ENCODE assay signal across 21 mouse cellular contexts in the genomic region with DNA sequence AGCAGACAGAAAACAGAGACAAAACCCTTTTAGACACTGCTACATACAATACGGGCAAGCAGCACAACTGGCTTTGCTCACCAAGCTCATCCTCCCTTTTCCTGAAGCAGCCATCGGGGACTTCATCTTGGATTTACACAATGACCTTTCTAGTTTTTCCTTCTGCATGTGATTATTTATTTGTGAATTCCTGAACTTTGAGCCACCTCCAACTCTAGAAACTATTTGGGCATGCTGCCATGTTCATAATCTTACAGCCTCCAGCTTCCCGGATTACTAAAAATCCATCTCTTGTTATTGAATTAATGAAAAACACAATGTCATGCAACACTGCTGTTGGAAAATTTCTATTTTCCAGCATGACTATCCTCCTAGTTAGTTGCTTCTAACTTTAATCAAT.
A peak's percentile ranks its signal among the peaks of the same experiment; 100 is the strongest.
DNase-seq lines count a peak whose midpoint lies in the region; ATAC-seq lines count a peak whose summit lies in the region.
"Had no signal": no experiment of that assay in that cellular context is flagged by ENCODE, and none has a peak within 500 bp of the region (broad histone marks: within the 10 kb centered on the region; RNA-seq: fewer than 3 reads in every experiment).

No protein-coding gene starts in this region.

- H3K9me3 ChIP-seq in embryonic facial prominence, embryonic 14.5 days (ENCODE audit: control insufficient read depth, low read length), result no peaks in the 10 kb centered on the region
- H3K9me3 ChIP-seq in embryonic facial prominence, embryonic 10.5 days, result no peaks in the 10 kb centered on the region
- H3K9me3 ChIP-seq in kidney, embryonic 15.5 days (replicated peaks), result no peaks in the 10 kb centered on the region
- no peaks in the 10 kb centered on the region for H3K9me3 ChIP-seq in forebrain, embryonic 13.5 days (replicated peaks)
- H3K9me3 ChIP-seq: hindbrain, embryonic 13.5 days had no signal

- WGBS in embryonic facial prominence, embryonic 14.5 days, result 50% methylated on average over 3 of the region's 3 CpGs
- WGBS in embryonic facial prominence, embryonic 10.5 days, result 90% methylated on average over 3 of the region's 3 CpGs
- 50% methylated on average over 3 of the region's 3 CpGs for WGBS in kidney, embryonic 15.5 days
- WGBS in forebrain, embryonic 13.5 days, result 83% methylated on average over 3 of the region's 3 CpGs

- H3K4me2 ChIP-seq in embryonic facial prominence, embryonic 14.5 days (ENCODE audit: low read depth, low read length), result no peak overlapping the region
- H3K4me2 ChIP-seq in kidney, embryonic 15.5 days, result no peak overlapping the region
- H3K4me2 ChIP-seq in forebrain, embryonic 13.5 days, result no peak overlapping the region
- H3K4me2 ChIP-seq: heart, embryonic 11.5 days; hindbrain, embryonic 13.5 days had no signal

- no peak overlapping the region for H3K27ac ChIP-seq in embryonic facial prominence, embryonic 14.5 days (replicated peaks; ENCODE audit: low read depth, low read length)
- no peak overlapping the region for H3K27ac ChIP-seq in embryonic facial prominence, embryonic 10.5 days (replicated peaks)
- no peak overlapping the region for H3K27ac ChIP-seq in kidney, embryonic 15.5 days
- H3K27ac ChIP-seq in forebrain, embryonic 13.5 days, result no peak overlapping the region
- H3K27ac ChIP-seq: hindbrain, embryonic 13.5 days had no signal

- no peak overlapping the region for H3K4me3 ChIP-seq in embryonic facial prominence, embryonic 14.5 days (ENCODE audit: low read depth, low read length)
- no peak overlapping the region for H3K4me3 ChIP-seq in embryonic facial prominence, embryonic 10.5 days
- no peak overlapping the region for H3K4me3 ChIP-seq in kidney, embryonic 15.5 days (replicated peaks)
- no peak overlapping the region for H3K4me3 ChIP-seq in forebrain, embryonic 13.5 days
- H3K4me3 ChIP-seq: hindbrain, embryonic 13.5 days had no signal

- ATAC-seq in embryonic facial prominence, embryonic 14.5 days (ENCODE audit: low read depth), result no peak
- no peak for ATAC-seq in kidney, embryonic 15.5 days (replicated peaks; ENCODE audit: low FRiP score)
- ATAC-seq in forebrain, embryonic 13.5 days, result no peak
- ATAC-seq: forebrain, embryonic 14.5 days; inflammation-experienced regulatory T-cells, adult 6 months; midbrain, embryonic 16.5 days had no signal

- H3K27me3 ChIP-seq in embryonic facial prominence, embryonic 14.5 days (replicated peaks; ENCODE audit: control insufficient read depth, insufficient read depth, low read length), result no peaks in the 10 kb centered on the region
- no peaks in the 10 kb centered on the region for H3K27me3 ChIP-seq in embryonic facial prominence, embryonic 10.5 days (replicated peaks; ENCODE audit: low read depth, poor library complexity, severe bottlenecking)
- H3K27me3 ChIP-seq in kidney, embryonic 15.5 days, result no peaks in the 10 kb centered on the region
- no peaks in the 10 kb centered on the region for H3K27me3 ChIP-seq in forebrain, embryonic 13.5 days
- H3K27me3 ChIP-seq: hindbrain, embryonic 13.5 days had no signal

- H3K36me3 ChIP-seq in embryonic facial prominence, embryonic 14.5 days (ENCODE audit: control insufficient read depth, insufficient read depth, low read length), result no peaks in the 10 kb centered on the region
- H3K36me3 ChIP-seq in embryonic facial prominence, embryonic 10.5 days (replicated peaks), result no peaks in the 10 kb centered on the region
- H3K36me3 ChIP-seq in kidney, embryonic 15.5 days, result no peaks in the 10 kb centered on the region
- H3K36me3 ChIP-seq in forebrain, embryonic 13.5 days (ENCODE audit: poor library complexity, severe bottlenecking), result no peaks in the 10 kb centered on the region
- H3K36me3 ChIP-seq: hindbrain, embryonic 13.5 days had no signal

- H3K9ac ChIP-seq in embryonic facial prominence, embryonic 14.5 days (ENCODE audit: low read depth, low read length), result no peak overlapping the region
- no peak overlapping the region for H3K9ac ChIP-seq in kidney, embryonic 15.5 days
- H3K9ac ChIP-seq in forebrain, embryonic 13.5 days, result no peak overlapping the region
- H3K9ac ChIP-seq: hindbrain, embryonic 13.5 days had no signal

- peaks cover 5% of the 10 kb centered on the region; the same call in 1 of the 2 replicates for H3K4me1 ChIP-seq in embryonic facial prominence, embryonic 14.5 days (ENCODE audit: control insufficient read depth, insufficient read depth, low read length)
- no peaks in the 10 kb centered on the region for H3K4me1 ChIP-seq in embryonic facial prominence, embryonic 10.5 days
- H3K4me1 ChIP-seq in kidney, embryonic 15.5 days, result no peaks in the 10 kb centered on the region
- H3K4me1 ChIP-seq in forebrain, embryonic 13.5 days, result no peaks in the 10 kb centered on the region
- H3K4me1 ChIP-seq: hindbrain, embryonic 13.5 days had no signal

- peak; percentile 69 for DNase-seq in embryonic facial prominence, embryonic 14.5 days (ENCODE audit: low spot score)
- no peak for DNase-seq in embryonic facial prominence, embryonic 10.5 days (ENCODE audit: low spot score)
- DNase-seq in kidney, adult 8-10 months, result peak; percentile 27 to 39
- DNase-seq in Muller cell, postnatal 12 days (ENCODE audit: inconsistent ontology term), result peak; percentile 76
- peak; percentile 67 for DNase-seq in kidney, postnatal 14 days
- no peak for DNase-seq in urinary bladder, postnatal 4 days (ENCODE audit: low spot score in 2 of 2)
- DNase-seq: adrenal gland, postnatal 36 days; cerebellum, adult 11-12 months; cerebellum, postnatal 14 days; liver; lung, adult 18-20 months; lung, postnatal 36 days; right cerebral cortex, adult 18-20 months; thymus, postnatal 14 days had no signal

Comparison
In these comparisons a context has a peak if more than half of its experiments do, and no peak if none do; other contexts are left out.
1. DNase-seq: peak in embryonic facial prominence, embryonic 14.5 days (single experiment), kidney, adult 8-10 months (2 of 2), Muller cell, postnatal 12 days (single experiment) and kidney, postnatal 14 days (single experiment); none in embryonic facial prominence, embryonic 10.5 days (single experiment) and urinary bladder, postnatal 4 days (0 of 2).